13 mouse cellular contexts compared by ENCODE assay signal in the genomic region with DNA sequence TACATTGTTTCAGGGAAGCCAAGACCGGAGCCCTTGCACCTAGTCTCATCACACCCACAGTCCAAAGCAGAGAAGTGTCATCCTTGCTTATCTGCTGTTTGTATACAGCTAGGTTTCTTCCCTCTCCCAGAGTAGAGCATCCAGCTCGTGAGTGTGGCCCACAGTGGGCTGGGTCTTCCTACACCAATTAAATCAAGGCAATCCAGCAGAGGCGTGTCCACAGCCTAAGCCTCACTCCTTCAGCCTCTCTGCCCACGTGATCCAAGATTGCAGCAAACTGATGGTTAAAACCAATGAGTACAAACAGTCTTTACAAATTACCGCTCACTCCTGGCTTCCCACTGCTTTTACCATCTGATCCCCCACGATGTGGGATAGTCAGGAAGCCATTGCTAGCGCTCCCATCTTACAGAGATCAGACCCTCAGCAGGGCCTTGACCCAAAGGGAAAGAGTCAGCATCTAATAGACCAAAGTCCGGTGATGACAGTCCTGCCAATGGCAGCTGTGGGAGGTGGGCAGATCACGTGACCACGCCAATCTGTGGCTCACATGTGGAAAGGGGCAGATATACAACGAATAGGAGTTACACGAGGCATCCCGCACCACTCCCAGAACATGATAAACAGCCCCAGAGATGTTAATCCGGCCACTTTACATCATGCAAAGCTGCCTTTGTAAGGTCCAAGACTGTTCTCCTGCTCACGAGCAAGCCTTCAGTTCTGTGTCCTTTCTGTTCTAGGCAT. TPM values are rescaled to one million over a fixed set of nuclear protein-coding genes. Genes with fewer than 3 reads are reported as not detected.
DNase-seq lines count a peak whose midpoint lies in the region; ATAC-seq lines count a peak whose summit lies in the region.
"Had no signal": no experiment of that assay in that cellular context is flagged by ENCODE, and none has a peak within 500 bp of the region (broad histone marks: within the 10 kb centered on the region; RNA-seq: fewer than 3 reads in every experiment).

No protein-coding gene starts in this region.

- H3K36me3 ChIP-seq in kidney, embryonic 16.5 days (ENCODE audit: insufficient read depth, low read length), result no peaks in the 10 kb centered on the region
- no peaks in the 10 kb centered on the region for H3K36me3 ChIP-seq in intestine, embryonic 16.5 days (ENCODE audit: control insufficient read depth, insufficient read depth, low read length)
- H3K36me3 ChIP-seq: heart, embryonic 10.5 days; hindbrain, embryonic 15.5 days had no signal

- 0 out of 2 replicates have a peak, but pooled peaks have one; percentile 66 for ATAC-seq in kidney, embryonic 16.5 days (ENCODE audit: low FRiP score, low TSS enrichment)
- peak; percentile 76 for ATAC-seq in intestine, embryonic 16.5 days
- no peak for ATAC-seq in frontal cortex, adult (ENCODE audit: low TSS enrichment)

- no peak overlapping the region for H3K9ac ChIP-seq in kidney, embryonic 16.5 days (replicated peaks; ENCODE audit: low read length)
- no peak overlapping the region for H3K9ac ChIP-seq in intestine, embryonic 16.5 days (ENCODE audit: low read depth, low read length)
- H3K9ac ChIP-seq: hindbrain, embryonic 15.5 days had no signal

- no peak for DNase-seq in kidney, postnatal 10 days
- peak; percentile 48 for DNase-seq in spleen, adult 12 weeks (ENCODE audit: low spot score)
- DNase-seq in spleen, postnatal 10 days (ENCODE audit: low spot score in 2 of 2), result no peak
- peak; percentile 26 for DNase-seq in yolk sac, embryonic 10.5 days (ENCODE audit: low spot score)
- DNase-seq in layer of hippocampus, adult 11-12 months (ENCODE audit: low spot score), result no peak
- DNase-seq: layer of hippocampus, adult 9-11 months; right cerebral cortex, postnatal 14 days had no signal

- peaks cover 8% of the 10 kb centered on the region; the same call in 1 of the 2 replicates for H3K4me1 ChIP-seq in kidney, embryonic 16.5 days (ENCODE audit: insufficient read depth, low read length)
- no peaks in the 10 kb centered on the region; the same call in 1 of the 2 replicates for H3K4me1 ChIP-seq in intestine, embryonic 16.5 days (ENCODE audit: control insufficient read depth, insufficient read depth, low read length)

- no peaks in the 10 kb centered on the region for H3K27me3 ChIP-seq in kidney, embryonic 16.5 days (ENCODE audit: insufficient read depth, low read length)
- no peaks in the 10 kb centered on the region for H3K27me3 ChIP-seq in intestine, embryonic 16.5 days (replicated peaks; ENCODE audit: control insufficient read depth, insufficient read depth, low read length)
- H3K27me3 ChIP-seq: CH12.LX; hindbrain, embryonic 15.5 days had no signal

- WGBS in kidney, embryonic 16.5 days, result 62% methylated on average over 15 of the region's 15 CpGs
- 64% methylated on average over 15 of the region's 15 CpGs for WGBS in intestine, embryonic 16.5 days

- H3K27ac ChIP-seq in kidney, embryonic 16.5 days (ENCODE audit: low read length), result no peak overlapping the region
- no peak overlapping the region for H3K27ac ChIP-seq in intestine, embryonic 16.5 days (ENCODE audit: low read length)
- H3K27ac ChIP-seq: heart, embryonic 10.5 days; hindbrain, embryonic 15.5 days had no signal

- no peak overlapping the region for H3K4me2 ChIP-seq in kidney, embryonic 16.5 days (replicated peaks; ENCODE audit: low read depth, low read length)
- no peak overlapping the region for H3K4me2 ChIP-seq in intestine, embryonic 16.5 days (ENCODE audit: low read depth, low read length)
- H3K4me2 ChIP-seq: hindbrain, embryonic 15.5 days had no signal

- H3K9me3 ChIP-seq in kidney, embryonic 16.5 days (ENCODE audit: low read length), result no peaks in the 10 kb centered on the region
- no peaks in the 10 kb centered on the region for H3K9me3 ChIP-seq in intestine, embryonic 16.5 days (ENCODE audit: control insufficient read depth, low read length)
- H3K9me3 ChIP-seq: heart, embryonic 10.5 days; hindbrain, embryonic 15.5 days had no signal

- H3K4me3 ChIP-seq in kidney, embryonic 16.5 days (ENCODE audit: low read length), result no peak overlapping the region
- no peak overlapping the region for H3K4me3 ChIP-seq in intestine, embryonic 16.5 days (ENCODE audit: low read length)
- H3K4me3 ChIP-seq: heart, embryonic 10.5 days; hindbrain, embryonic 15.5 days had no signal

RNA-seq across cellular contexts. Expression of gene Sox5, which starts 9.4 kb away (rescaled TPM):
- 14.8 and 20.1 TPM in 2 replicates for polyA plus RNA-seq in kidney, embryonic 16.5 days (2015; fragmentation: Nextera tagmentation; extraction: Ambion mirVana)
- 11.8 and 14.3 TPM in 2 replicates for polyA plus RNA-seq in intestine, embryonic 16.5 days (2015; fragmentation: Nextera tagmentation; extraction: Ambion mirVana)

Comparison
In these comparisons a context has a peak if more than half of its experiments do, and no peak if none do; other contexts are left out.
1. DNase-seq: peak in spleen, adult 12 weeks (single experiment) and yolk sac, embryonic 10.5 days (single experiment); none in kidney, postnatal 10 days (single experiment), spleen, postnatal 10 days (0 of 2) and layer of hippocampus, adult 11-12 months (single experiment).